Mouse (Mus musculus): ENCODE results near the gene Cuedc2. TPM values are rescaled to one million over a fixed set of nuclear protein-coding genes. Genes with fewer than 3 reads are reported as not detected.
A peak's percentile ranks its signal among the peaks of the same experiment; 100 is the strongest.

Gene Cuedc2
- polyA plus RNA-seq, 1 experiment from 2014 or later, result 53.8 TPM

GRCm38 (mm10) chr19:46286926-46287325 is 51.6 kb downstream of the Cuedc2 start:
- peaks cover 34% of the 10 kb centered on the region for H3K36me3 ChIP-seq (replicated peaks; ENCODE audit: insufficient read depth, low read length)
- no peak for TF ChIP-seq EP300 (IDR thresholded peaks at IDR 0.05; ENCODE audit: low read depth)
- TF ChIP-seq CTCF (IDR thresholded peaks at IDR 0.05; ENCODE audit: low read depth), result no peak
- 88% methylated on average over 3 of the region's 3 CpGs for whole genome bisulfite sequencing (ENCODE audit: insufficient replicate concordance)
- no peaks in the 10 kb centered on the region for H3K4me1 ChIP-seq (ENCODE audit: insufficient read depth)
- no peak overlapping the region for H3K4me2 ChIP-seq (ENCODE audit: low read depth, low read length)
- H3K9ac ChIP-seq (replicated peaks), result no peak overlapping the region
- no peaks in the 10 kb centered on the region for H3K27me3 ChIP-seq (ENCODE audit: insufficient read depth, low read length)
- ATAC-seq (no peak), DNase-seq (no peak)
- no peaks in the 10 kb centered on the region for H3K9me3 ChIP-seq (ENCODE audit: low read length)
- H3K4me3 ChIP-seq (ENCODE audit: low read depth, low read length), result no peak overlapping the region
- H3K27ac ChIP-seq (ENCODE audit: low read depth), result no peak overlapping the region

DNA sequence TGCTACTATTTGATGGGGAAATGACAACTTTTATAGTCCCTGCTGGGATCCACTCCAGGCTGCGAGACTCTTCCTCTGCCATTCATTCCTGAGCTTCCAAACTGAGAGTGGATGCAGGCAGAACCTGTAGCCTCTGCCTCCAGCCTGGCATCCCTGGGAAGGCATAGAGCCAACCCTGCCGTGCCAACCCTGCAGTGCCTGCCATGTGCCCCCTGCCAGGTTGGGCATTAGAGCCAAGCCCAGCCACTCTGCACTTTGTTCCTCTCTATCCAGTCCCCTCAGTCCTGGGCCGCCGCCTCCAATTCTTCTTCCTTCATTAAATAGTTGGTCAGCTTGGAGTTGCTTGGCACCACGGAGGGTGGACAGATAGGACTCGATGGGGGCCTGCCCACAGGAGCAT is 52.5 kb downstream of the Cuedc2 start:
- no peaks in the 10 kb centered on the region for H3K9me3 ChIP-seq (ENCODE audit: low read length)
- peaks cover 42% of the 10 kb centered on the region for H3K36me3 ChIP-seq (replicated peaks; ENCODE audit: insufficient read depth, low read length)

GRCm38 (mm10) chr19:46285631-46286030 is 52.9 kb downstream of the Cuedc2 start:
- peaks cover 43% of the 10 kb centered on the region for H3K36me3 ChIP-seq (replicated peaks; ENCODE audit: insufficient read depth, low read length)
- 71% methylated on average over 7 of the region's 7 CpGs for WGBS (ENCODE audit: insufficient replicate concordance)
- ATAC-seq, result no peak

More for the DNA sequence above, 52.5 kb downstream of the Cuedc2 start:
- no peak overlapping the region for H3K4me2 ChIP-seq (ENCODE audit: low read depth, low read length)
- no peak overlapping the region for H3K27ac ChIP-seq (ENCODE audit: low read depth)
- no peaks in the 10 kb centered on the region for H3K27me3 ChIP-seq (ENCODE audit: insufficient read depth, low read length)
- TF ChIP-seq CTCF (IDR thresholded peaks at IDR 0.05; ENCODE audit: low read depth), result no peak
- TF ChIP-seq EP300 (IDR thresholded peaks at IDR 0.05; ENCODE audit: low read depth), result no peak
- no peak overlapping the region for H3K4me3 ChIP-seq (ENCODE audit: low read depth, low read length)
- H3K4me1 ChIP-seq (ENCODE audit: insufficient read depth), result no peaks in the 10 kb centered on the region
- ATAC-seq (no peak), DNase-seq (no peak)
- WGBS (ENCODE audit: insufficient replicate concordance), result 90% methylated on average over 6 of the region's 6 CpGs
- H3K9ac ChIP-seq (replicated peaks), result no peak overlapping the region

GRCm38 (mm10) chr19:46284686-46285085 is 53.8 kb downstream of the Cuedc2 start:
- TF ChIP-seq EP300 (IDR thresholded peaks at IDR 0.05; ENCODE audit: low read depth) (no peak), CTCF (IDR thresholded peaks at IDR 0.05; ENCODE audit: low read depth) (no peak)
- DNase-seq (no peak), ATAC-seq (no peak)
- 86% methylated on average over 4 of the region's 4 CpGs for WGBS (ENCODE audit: insufficient replicate concordance)
- peaks cover 48% of the 10 kb centered on the region for H3K36me3 ChIP-seq (replicated peaks; ENCODE audit: insufficient read depth, low read length)
- no peak overlapping the region for H3K27ac ChIP-seq (ENCODE audit: low read depth)
- H3K27me3 ChIP-seq (ENCODE audit: insufficient read depth, low read length), result no peaks in the 10 kb centered on the region
- no peaks in the 10 kb centered on the region for H3K4me1 ChIP-seq (ENCODE audit: insufficient read depth)
- no peaks in the 10 kb centered on the region for H3K9me3 ChIP-seq (ENCODE audit: low read length)
- H3K4me2 ChIP-seq (ENCODE audit: low read depth, low read length), result no peak overlapping the region
- no peak overlapping the region for H3K4me3 ChIP-seq (ENCODE audit: low read depth, low read length)
- H3K9ac ChIP-seq (replicated peaks), result no peak overlapping the region

More at GRCm38 (mm10) chr19:46285631-46286030, 52.9 kb downstream of the Cuedc2 start:
- H3K4me1 ChIP-seq (ENCODE audit: insufficient read depth), result no peaks in the 10 kb centered on the region
- no peak overlapping the region for H3K4me3 ChIP-seq (ENCODE audit: low read depth, low read length)
- no peak overlapping the region for H3K27ac ChIP-seq (ENCODE audit: low read depth)
- no peak overlapping the region for H3K4me2 ChIP-seq (ENCODE audit: low read depth, low read length)
- no peak for TF ChIP-seq CTCF (IDR thresholded peaks at IDR 0.05; ENCODE audit: low read depth)
- no peak for TF ChIP-seq EP300 (IDR thresholded peaks at IDR 0.05; ENCODE audit: low read depth)
- no peak overlapping the region for H3K9ac ChIP-seq (replicated peaks)
- no peaks in the 10 kb centered on the region for H3K27me3 ChIP-seq (ENCODE audit: insufficient read depth, low read length)
- no peak for DNase-seq
- no peaks in the 10 kb centered on the region for H3K9me3 ChIP-seq (ENCODE audit: low read length)

GRCm38 (mm10) chr19:46282081-46282849 is 56.2 kb downstream of the Cuedc2 start:
- TF ChIP-seq CTCF (IDR thresholded peaks at IDR 0.05; ENCODE audit: low read depth) (0 out of 2 replicates have a peak, but pooled peaks have one; percentile 22), EP300 (IDR thresholded peaks at IDR 0.05; ENCODE audit: low read depth) (no peak)
- H3K36me3 ChIP-seq (replicated peaks; ENCODE audit: insufficient read depth, low read length), result peaks cover 57% of the 10 kb centered on the region
- no peak overlapping the region for H3K9ac ChIP-seq (replicated peaks)
- H3K4me3 ChIP-seq (ENCODE audit: low read depth, low read length), result no peak overlapping the region
- ATAC-seq, result no peak
- H3K4me1 ChIP-seq (ENCODE audit: insufficient read depth), result no peaks in the 10 kb centered on the region
- no peak overlapping the region for H3K4me2 ChIP-seq (ENCODE audit: low read depth, low read length)
- H3K27ac ChIP-seq (ENCODE audit: low read depth), result no peak overlapping the region
- DNase-seq, result no peak
- no peaks in the 10 kb centered on the region for H3K27me3 ChIP-seq (ENCODE audit: insufficient read depth, low read length)
- 87% methylated on average over 11 of the region's 11 CpGs for WGBS (ENCODE audit: insufficient replicate concordance)
- H3K9me3 ChIP-seq (ENCODE audit: low read length), result no peaks in the 10 kb centered on the region

MicroRNA genes within 50 kb of the gene (microRNA counts, 519-probe panel; counts per million panel counts)
- microRNA mmu-miR-146b, result 1,154 counts per million, percentile 7 among the panel's probes with 10 or more counts

Small RNAs within 50 kb of the gene (microRNA-seq; reads per million reads assigned to microRNA genes)
- gene Mir146b, result 2.4 reads per million

Other genes with a start within 250 kb of the Cuedc2 start
- 0.24 and 0.26 TPM in 2 replicates for gene Elovl3, start 206.8 kb downstream of the Cuedc2 start, polyA plus RNA-seq (2015; fragmentation: Nextera tagmentation; extraction: Ambion mirVana)
- gene Pitx3, start 190.4 kb downstream of the Cuedc2 start, polyA plus RNA-seq (2015; fragmentation: Nextera tagmentation; extraction: Ambion mirVana), result 0.19 TPM in 1 of 2 replicates, not detected in the other
- 9.8 and 12.0 TPM in 2 replicates for gene Gbf1, start 186.2 kb downstream of the Cuedc2 start, polyA plus RNA-seq (2015; fragmentation: Nextera tagmentation; extraction: Ambion mirVana)
- 2.9 and 3.5 TPM in 2 replicates for gene Nfkb2, start 34.4 kb downstream of the Cuedc2 start, polyA plus RNA-seq (2015; fragmentation: Nextera tagmentation; extraction: Ambion mirVana)
- gene Psd, start 11.5 kb downstream of the Cuedc2 start, polyA plus RNA-seq (2015; fragmentation: Nextera tagmentation; extraction: Ambion mirVana), result 1.9 and 2.0 TPM in 2 replicates
- gene Fbxl15, start 10.5 kb downstream of the Cuedc2 start, polyA plus RNA-seq (2015; fragmentation: Nextera tagmentation; extraction: Ambion mirVana), result 8.6 and 8.8 TPM in 2 replicates
- 3.4 and 3.9 TPM in 2 replicates for gene Mfsd13a, start 2.4 kb upstream of the Cuedc2 start, polyA plus RNA-seq (2015; fragmentation: Nextera tagmentation; extraction: Ambion mirVana)
- 0.75 and 1.0 TPM in 2 replicates for gene 2310034G01Rik, start 11.6 kb upstream of the Cuedc2 start, polyA plus RNA-seq (2015; fragmentation: Nextera tagmentation; extraction: Ambion mirVana)
- 31.8 and 35.4 TPM in 2 replicates for gene Actr1a, start 57.0 kb upstream of the Cuedc2 start, polyA plus RNA-seq (2015; fragmentation: Nextera tagmentation; extraction: Ambion mirVana)
- 3.7 and 3.8 TPM in 2 replicates for gene Sufu, start 58.2 kb upstream of the Cuedc2 start, polyA plus RNA-seq (2015; fragmentation: Nextera tagmentation; extraction: Ambion mirVana)
- 7.9 and 9.8 TPM in 2 replicates for gene Trim8, start 163.0 kb upstream of the Cuedc2 start, polyA plus RNA-seq (2015; fragmentation: Nextera tagmentation; extraction: Ambion mirVana)
- 17.0 and 17.1 TPM in 2 replicates for gene Arl3, start 234.5 kb upstream of the Cuedc2 start, polyA plus RNA-seq (2015; fragmentation: Nextera tagmentation; extraction: Ambion mirVana)
- 63.0 and 63.4 TPM in 2 replicates for gene Sfxn2, start 234.7 kb upstream of the Cuedc2 start, polyA plus RNA-seq (2015; fragmentation: Nextera tagmentation; extraction: Ambion mirVana)